Mouse (Mus musculus) cerebellum, adult 9-10 months (tissue): ENCODE results near the gene Kcnh2.

ENCODE experiments used
- DNase-seq: peaks from one replicate; pipeline ENCODE4 v3.0.0; 2022

The Kcnh2 gene

DNA sequence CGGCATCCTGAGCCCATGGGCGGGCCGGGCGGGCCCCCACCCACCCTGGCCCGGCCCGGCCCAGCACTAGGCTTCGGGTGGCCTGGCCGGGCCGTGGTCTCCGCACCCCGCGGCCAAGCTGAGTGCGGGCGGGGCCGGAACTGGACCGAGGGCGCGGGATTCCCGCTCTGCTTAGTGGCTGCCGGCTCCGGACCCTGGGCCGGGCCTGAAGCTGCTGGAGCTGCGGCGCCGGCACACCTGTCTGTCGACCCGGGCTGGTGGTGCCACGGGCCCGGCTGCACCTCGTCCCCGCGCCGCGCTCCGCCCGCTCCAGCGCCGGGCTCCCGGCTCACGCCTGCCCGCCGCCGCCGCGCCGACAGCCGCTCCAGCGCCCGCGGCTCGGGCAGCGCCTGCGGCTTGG is at the start of gene Kcnh2:
Gene Kcnh2 (minus strand): TSS at position 327 of the 400 bp plus-strand sequence.
- peak; percentile 45 for DNase-seq

DNA sequence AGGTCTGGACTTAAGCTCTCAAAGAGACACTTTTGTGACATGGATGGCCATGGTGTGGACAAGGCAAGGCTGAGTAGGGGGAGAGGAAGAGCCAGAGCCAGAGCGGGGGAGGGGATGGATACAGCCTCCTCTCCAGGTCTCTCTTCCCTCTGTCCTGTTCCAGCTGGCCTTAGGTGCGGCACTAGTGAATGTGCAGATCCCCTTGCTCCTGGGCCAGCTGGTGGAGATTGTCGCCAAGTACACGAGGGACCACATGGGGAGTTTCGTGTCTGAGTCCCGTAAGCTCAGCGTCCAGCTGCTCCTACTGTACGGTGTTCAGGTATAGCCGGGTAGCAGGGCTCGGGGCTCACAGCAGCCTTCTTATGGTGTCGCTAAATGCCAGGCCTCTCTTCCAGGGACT is 49.0 kb upstream of the Kcnh2 start:
- DNase-seq: peak; percentile 35

DNA sequence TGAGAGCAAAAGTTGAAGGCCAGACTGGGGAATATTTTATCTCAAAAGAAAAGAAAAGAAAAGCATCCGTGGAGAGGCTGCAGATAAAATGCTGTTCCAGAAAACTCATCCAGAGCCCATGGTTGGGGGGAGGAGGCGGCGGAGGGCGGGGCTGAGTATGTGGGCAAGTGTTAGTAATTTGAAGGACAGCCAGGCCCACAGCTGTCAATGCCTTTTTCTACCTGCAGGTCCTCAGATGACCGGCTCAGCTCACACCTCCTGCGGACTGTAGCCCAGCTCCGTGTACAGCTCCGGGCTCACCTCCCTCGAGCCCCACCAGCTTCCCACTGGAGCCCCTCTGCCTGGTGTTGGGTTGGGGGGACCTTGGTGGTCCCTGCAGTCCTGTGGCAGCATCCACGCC is 48.3 kb upstream of the Kcnh2 start:
- peak; percentile 37 for DNase-seq

DNA sequence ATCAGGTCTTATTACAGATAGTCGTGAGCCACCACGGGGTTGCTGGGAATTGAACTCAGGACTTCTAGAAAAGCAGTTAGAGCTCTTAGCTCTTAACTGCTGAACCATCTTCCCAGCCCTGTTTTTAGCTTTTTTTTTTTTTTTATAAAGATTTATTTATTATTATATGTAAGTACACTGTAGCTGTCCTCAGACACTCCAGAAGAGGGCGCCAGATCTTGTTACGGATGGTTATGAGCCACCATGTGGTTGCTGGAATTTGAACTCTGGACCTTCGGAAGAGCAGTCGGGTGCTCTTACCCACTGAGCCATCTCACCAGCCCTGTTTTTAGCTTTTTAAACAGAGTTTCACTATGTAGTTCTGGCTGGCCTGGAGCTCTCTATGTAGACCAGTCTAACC is 44.9 kb upstream of the Kcnh2 start:
- DNase-seq: peak; percentile 46

DNA sequence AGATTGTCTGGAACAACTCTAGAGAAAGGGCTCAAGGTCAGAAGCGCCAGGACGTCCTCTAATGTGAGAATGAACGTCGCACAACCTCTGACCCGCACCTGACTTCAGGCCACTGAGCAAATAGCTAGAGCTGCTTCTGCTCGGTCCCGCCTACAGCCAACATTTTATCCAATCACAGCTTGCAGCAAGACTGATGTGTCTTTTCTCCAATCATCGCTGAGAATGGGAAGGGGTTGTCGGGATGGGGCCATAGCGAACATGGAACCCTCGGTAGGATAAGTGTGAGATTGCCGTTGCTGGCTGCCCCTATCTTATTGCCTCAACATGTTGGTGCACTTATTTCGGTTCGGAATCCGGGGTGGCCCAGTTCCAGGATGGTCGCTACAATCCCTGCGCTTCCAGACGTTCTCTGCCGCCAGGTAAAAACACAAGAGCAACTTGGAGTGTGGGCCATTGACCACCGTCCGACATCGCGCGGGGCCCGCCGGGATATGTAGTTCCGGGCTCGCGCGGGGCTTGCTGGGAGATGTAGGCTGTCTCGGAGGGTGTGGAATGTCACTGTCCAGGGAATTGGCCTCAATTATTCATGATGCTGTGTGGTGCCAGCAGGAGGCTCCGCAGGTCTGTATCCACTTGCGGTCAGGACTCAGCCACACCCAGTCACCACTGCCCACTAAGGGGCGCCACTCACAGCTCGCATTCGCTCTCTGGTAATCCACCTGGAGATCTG is 42.9 kb upstream of the Kcnh2 start:
- peak; percentile 98 for DNase-seq

DNA sequence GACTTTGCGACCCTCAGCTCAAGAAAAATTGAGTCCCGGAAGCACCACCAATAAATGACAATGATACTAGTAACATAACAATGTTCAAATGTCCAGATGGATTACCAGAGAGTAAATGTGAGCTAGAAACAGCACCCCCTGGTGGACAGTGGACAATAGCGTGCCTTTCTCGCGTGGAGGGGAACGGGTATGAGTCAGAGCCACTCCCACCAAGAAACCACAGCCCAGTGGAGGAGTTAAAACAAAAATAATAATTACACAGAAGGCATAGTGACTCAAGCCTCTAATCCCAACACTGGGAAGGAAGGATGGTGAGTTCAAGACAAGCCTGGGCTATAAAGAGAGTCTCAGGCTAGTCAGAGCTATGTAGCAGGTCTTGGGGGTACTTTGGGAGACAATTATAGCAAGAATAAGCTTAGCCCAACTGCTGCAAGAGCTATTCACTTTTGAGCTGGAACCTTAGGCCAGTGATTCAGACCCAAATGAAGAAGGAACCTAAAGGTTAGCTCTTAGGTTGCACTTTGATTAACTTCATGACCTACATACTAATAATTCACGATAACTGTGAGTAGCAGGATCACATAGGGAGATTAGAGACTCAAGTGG is 42.1 kb upstream of the Kcnh2 start, which contains the start of gene Abcb8:
Gene Abcb8 (plus strand): TSS at position 272 of the 606 bp plus-strand sequence.
- DNase-seq: peak; percentile 88

DNA sequence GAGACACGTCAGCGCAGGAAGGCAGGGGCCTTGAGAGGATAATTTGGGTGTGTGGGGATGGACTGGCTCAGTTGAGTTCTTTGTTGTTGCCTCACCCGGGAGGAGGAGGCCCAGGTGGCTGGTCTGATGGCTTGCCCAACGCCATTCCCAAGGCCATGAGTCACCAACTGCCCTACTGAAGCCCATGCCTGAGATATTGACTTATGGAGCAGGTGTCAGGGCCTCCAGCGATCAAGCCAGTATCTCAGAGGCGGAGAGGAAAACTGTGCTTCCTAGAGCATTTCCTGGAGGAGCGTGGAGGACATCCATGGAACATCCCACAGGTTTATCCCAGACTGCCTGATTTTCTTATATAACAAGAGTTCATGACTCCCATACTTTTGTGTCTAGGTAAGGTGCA is 41.3 kb upstream of the Kcnh2 start:
- DNase-seq: no peak

DNA sequence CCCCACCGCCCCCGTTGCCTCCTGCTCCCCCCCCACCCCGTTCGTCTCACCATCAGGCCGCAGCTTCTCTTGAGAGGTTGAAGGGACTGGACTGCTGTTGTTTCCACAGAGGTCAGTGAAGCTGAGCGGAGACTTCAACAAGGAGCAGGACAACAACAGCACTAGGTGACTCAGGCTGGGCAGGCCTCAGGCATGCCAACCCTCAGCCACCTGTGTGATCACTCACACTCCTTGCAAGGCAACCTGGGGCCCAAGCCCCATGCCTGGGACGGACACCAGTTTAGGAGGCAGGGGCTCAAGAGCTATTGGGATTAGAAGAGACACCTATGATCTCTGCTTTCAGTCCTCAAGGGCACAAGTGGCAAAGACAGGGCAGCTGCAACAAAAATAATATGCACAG is 40.5 kb upstream of the Kcnh2 start, which contains the start of gene Atg9b:
Gene Atg9b (minus strand): TSS at position 280 of the 400 bp plus-strand sequence.
- DNase-seq: peak; percentile 43

DNA sequence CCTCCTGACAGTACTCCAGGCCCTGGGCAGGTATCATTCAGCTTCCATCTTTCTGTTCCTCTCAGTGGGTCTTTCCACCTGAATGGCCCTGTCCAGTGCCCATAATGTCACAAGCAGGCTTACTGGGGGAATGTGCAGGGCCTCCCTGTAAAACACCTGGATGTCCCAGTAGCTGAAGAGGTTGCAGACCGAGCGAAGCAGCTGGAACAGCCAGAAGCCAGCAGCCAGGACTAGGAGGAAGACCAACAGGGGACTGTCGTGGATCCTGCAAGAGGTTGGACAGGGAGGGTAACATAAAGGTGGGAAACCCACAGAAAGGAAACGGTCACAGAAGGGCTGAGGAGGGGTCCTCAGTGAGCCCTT is 38.2 kb upstream of the Kcnh2 start:
- no peak for DNase-seq

DNA sequence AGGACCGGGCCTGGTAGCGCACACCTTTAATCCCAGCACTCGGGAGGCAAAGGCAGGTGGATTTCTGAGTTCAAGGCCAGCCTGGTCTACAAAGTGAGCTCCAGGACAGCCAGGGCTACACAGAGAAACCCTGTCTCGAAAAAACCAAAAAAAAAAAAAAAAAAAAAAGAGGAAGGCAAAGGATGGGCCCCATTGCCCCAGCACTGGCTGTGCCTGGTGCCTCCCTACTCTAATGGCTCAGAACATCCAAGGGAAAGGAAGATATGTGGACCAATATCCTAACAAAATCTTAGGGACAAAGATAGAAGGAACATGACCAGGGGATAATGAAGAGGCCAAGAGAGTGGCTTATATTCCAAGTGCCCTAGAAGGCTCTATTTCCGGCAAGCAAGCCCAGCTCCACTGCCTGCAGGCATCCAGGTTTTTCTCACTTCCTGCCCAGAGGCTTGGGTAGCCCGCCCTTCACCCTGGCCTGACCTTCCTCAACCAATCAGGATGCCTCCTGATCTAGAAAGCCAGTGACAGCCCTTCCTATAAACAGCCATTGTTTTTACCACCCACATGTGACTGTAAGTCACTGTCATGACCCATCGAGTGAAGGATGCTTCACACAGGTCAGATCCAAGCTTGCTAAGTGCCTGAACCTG is 37.7 kb upstream of the Kcnh2 start:
- peak; percentile 29 for DNase-seq

DNA sequence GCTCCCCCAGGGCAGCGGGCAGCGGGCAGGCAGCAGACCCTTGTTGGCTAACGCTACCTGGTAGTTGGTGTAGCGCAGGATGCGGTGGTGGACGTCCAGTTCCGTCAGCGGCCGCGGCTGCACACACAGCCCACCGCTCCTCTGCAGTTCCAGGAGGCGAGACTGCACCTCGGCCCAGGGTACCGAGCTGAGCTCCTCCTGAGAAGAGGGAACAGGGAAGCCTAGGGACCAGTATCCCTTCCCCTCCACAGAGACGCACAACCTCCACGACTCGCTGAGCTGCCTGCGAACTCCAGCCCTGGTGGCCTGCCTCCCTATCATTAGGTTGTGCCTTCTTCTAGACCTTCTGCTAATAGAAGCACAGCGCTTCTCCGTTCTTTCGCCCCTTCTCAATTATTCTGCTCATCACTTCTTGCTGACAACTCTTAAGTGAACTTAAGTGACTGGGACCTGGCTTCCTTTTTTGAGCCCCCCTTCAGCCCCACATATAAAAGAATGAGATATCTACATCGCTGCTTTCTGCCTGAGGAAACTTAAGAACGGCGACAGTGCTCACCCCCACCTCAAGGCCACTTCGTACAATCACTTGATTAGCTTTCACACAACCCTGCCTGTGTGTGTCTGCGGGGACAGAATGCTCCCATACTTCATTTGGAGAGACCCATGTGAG is 37.0 kb upstream of the Kcnh2 start:
- peak; percentile 25 for DNase-seq

DNA sequence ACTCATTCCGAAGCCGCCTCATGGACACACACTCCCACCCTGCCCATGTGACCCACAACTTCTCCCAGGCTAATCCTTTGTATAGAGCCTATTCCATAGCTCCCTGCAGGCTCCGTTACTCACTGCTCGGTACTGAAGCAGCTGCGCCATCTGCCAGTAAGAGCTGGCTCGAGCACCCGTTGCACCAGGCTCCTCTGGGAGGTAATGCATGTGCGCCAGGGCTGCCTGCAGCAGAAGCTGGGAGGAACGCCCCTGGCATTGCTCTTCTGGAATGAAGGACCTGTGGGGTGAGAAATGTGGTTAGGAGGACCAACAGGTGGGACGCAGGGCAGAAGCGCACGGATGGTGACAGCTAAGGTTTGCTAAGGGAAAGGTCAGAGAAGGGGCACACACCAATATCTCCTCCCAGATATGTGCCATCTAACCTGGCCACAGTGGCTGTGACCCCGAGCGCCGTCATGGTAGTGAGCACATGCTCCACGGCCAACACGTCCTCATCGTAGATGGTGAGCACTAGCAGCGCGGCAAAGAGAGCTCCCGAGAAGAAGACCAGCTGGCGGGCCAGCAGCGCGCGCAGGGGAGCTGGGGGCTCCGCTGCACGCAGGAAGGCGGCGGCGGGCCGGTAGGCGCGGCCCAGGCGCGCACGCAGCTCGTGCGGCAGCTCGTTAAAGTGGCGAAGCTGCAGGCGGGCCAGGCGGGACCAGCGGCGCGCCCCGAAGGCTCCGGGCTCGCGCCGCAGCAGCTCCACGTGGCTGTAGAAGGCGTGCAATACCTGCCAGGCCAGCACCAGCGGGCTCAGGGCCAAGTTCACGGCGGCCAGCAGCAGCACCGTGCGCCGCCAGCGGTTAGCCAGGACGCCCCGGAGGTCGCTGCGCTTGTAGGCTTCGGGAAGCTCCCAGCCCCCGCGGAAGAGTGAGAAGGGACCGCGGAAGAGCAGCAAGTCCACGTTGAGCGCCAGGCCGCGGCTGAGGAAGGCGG is 36.1 kb upstream of the Kcnh2 start:
- DNase-seq: peak; percentile 48

DNA sequence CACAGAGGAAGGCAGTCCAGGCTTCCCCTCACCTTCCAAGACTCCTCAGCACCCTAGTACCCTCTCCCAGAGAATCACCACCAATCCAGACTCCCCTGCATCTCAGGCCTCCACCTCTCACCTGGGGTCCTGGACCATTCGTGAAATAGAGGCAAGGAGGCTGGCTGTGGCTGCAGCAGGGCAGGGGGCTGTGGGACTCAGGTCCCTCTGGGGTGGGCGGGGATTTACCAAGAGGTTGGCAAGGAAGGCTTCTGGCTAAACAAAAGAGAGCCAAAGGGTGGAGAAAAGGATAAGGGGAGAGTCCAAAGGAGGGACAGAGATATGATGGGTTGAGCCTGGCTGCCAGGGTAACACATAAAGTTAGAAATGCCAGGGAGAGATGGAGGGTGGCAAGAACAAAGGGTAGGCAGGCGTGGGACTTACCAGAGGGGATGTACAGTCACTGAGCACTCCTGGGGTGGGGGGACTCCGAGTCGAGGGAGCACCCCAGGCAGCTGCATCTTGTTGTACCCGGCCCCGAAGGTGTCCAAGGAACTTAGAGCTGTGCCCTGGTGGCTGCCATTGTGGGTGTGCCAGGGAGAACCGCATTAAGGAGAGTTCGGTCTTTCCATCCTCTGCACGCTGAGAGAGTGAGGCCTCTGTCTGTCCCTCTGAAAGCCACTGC is 34.6 kb upstream of the Kcnh2 start:
- DNase-seq: peak; percentile 27

DNA sequence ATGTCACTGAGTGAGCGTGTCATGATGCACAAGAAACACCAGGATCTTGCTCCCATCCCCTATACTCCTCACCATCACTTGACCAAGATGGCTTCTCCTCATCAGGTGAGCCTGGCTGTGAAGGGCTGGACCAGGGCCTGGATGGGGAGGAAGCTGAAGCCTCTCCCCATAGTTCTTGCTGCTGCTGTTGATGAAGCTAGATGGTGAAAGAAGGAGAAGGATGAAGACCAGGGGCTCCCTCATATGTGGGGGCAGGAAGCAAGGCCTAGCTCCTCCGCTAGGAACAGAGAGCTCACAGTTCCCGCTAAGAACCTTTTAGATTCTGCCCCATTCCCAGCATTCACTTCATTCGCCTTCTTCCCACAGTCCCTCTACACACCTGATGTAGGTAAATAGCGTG is 34.0 kb upstream of the Kcnh2 start:
- DNase-seq: peak; percentile 20

DNA sequence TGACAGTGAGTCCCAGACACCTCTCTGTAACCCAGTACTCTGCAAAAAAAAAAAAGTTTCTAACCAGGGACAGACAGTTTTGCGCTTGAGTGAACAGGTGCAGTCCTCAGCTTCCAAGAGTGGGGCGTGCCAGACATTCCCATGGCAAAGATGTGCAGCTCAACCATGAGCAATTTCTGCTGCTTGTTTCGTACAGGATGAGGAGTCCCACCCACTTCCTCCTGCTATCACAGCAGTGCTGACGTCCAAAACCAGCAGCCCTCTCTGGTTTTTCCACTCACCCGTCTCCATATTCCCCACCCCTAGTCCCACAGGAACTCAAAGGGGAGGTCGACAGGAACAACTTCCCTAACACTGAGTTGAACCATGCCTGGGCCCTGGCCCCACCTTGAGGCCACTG is 33.0 kb upstream of the Kcnh2 start:
- DNase-seq: peak; percentile 48

DNA sequence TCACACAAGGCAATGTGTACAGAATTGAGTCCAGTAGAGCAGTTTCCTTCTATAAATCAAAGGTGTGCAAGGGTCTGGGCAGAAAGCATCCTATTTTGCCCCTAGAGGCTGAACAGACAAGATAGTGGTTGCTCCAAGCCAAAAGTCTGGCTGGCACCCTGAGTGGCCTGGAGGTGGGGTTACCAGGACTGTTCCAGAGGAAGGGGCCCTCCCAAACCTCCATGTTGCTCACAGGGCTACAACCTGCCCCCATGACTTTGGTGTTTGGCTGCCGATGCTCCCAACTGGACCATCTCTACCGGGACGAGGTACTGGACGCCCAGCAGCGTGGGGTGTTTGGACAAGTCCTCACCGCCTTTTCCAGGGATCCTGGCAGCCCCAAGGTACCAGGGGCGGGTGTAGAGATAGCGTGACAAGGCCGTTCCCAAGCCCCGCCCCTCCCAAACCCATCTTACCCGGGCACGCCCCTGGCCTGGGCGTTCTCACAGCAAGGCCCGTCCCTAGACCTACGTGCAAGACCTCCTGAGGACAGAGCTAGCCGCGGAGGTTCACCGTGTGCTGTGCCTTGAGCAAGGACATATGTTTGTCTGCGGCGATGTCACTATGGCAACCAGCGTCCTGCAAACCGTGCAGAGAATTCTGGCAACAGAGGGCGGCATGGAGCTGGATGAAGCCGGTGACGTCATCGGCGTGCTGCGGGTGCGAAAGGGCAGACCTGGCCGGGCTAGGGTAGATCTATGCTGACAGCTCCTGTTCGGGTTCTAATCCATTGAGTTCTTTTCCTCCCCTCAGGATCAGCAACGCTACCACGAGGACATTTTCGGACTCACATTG is 31.8 kb upstream of the Kcnh2 start:
- peak; percentile 98 for DNase-seq

DNA sequence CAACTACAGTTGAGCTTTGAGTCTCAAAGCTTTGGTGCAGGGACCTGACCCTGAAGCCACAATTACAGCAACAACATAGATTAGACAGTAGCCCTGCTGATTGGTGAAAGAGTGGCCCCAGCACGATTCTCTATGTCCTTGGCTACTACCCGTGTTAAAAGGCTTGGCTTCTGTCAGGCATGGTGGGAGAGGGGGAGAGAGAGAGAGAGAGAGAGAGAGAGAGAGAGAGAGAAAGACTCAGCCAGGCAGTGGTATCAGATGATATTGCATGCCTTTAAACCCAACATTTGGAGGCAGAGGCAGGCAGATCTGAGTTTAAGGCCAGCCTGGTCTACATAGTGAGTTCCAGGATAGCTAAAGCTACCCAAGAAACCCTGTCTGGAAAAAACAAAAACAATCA is 30.6 kb upstream of the Kcnh2 start:
- DNase-seq: no peak

DNA sequence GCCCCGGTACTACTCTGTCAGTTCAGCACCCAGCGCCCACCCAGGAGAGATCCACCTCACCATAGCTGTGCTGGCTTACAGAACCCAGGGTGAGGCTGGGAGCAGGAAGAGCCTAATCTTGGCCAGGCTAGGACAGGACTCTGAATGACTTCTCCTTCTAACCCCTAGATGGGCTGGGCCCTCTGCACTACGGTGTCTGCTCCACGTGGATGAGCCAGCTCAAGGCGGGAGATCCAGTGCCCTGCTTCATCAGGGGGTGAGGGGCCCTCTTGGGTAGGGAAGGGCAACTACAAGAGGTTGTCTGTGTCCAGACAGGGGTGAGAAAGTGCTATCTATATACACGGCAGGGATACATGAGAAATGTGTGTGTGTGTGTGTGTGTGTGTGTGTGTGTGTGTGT is 30.1 kb upstream of the Kcnh2 start:
- no peak for DNase-seq

DNA sequence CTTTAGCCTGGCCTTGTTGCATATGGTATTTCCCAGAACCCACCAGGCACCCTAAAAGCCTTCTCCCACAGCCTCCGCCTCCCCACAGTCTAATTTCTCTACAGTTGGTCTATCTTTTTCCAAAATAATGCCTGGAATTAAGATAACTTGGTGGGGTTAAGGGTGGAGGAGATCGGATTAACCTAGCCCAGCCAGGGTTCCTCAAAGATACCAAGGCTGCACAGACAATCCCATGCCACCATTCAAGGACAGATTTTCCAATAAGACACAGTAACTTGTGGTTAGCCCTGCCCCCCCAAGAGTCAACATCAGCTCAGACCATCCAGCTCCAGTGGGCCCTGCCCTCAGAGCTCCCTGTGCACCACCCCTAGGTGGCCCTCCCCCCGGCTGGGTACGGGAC is 29.1 kb upstream of the Kcnh2 start:
- no peak for DNase-seq

DNA sequence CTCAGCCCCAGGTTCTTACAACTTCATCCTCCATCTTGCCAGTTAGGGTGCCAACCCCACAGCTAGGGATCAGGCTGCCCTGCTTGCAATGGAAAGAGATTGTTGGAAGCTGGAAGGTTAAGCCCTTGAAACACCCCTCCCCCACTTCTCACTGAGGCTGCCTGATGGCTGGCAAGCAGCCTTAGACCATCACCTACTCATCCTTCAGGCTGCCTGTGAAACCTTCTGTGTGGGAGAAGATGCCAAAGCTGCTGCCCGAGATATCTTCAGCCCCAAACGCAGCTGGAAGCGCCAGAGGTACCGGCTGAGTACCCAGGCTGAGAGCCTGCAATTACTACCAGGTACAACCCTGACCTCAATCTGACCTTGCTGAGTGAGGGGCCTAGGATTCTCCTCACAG is 28.1 kb upstream of the Kcnh2 start:
- no peak for DNase-seq

DNA sequence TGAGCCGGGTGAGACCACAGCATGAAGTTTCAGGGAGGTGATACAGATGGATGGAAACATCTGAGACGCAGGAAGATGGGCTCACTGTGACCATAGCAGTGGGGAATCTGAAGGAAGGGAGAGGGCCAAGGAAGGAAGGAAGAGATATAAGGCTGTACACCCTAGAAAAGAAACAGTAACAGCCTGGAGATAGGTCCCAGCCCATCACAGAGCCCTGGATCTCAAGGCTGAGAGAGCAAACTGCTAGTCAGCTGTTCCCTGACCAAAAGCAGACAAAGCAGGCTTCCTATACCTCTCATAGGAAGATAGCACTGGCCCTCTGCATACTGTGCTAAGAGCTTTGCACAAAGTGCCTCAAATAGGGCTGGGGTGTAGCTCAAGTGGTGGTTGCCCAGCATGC is 27.3 kb upstream of the Kcnh2 start:
- no peak for DNase-seq
